In the genomic region with DNA sequence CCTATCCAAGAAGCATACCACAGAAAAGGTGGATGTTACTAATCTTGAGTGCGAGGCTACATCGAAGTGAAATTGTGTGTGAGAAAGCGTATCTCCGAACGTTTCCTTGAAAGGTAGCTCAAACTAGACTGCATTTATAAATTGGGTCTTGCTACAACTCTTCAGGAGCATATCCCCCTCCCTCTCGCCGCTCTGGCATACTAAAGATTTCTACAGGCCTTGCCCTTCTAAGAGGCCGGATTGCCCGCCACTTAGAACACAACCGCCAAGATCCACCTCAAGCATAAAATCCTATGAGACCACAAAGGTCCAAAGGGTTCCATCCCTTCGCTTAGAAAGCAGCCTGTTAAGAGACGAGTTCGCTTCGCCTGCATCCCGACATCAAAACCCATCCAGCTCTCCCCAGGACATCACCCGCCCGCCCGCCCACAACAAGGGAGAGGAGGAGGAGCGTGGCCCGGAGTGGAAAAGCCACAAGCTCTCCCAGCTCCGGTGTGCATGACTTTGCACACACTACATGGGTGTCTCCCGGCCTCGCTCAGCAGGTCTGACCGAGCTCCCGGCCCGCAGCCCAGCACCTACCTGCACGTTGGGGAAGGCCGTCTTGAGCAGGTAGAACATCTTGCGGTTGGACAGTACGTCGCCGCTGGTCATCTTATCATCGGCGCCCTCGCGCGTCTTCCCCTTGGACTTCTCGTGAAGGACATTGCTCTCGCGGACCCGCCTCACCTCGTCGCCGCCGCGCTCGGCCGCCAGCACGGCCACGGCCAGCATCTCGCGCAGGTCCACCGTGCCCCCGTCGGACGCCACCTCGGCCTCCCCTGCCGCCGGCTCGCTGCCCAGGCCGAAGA, we compare ENCODE assay signal across 8 mouse cellular contexts. TPM values are rescaled to one million over a fixed set of nuclear protein-coding genes. Genes with fewer than 3 reads are reported as not detected.
DNase-seq lines count a peak whose midpoint lies in the region; ATAC-seq and TF ChIP-seq lines count a peak whose summit lies in the region.

No protein-coding gene starts in this region.

- H3K27me3 ChIP-seq in kidney, adult 2 months (replicated peaks; ENCODE audit: control insufficient read depth, insufficient read depth, low read length) = no peaks in the 10 kb centered on the region
- no peaks in the 10 kb centered on the region for H3K27me3 ChIP-seq in limb, embryonic 15.5 days
- H3K27me3 ChIP-seq in stomach, embryonic 15.5 days (replicated peaks) = no peaks in the 10 kb centered on the region

- DNase-seq in urinary bladder, postnatal 14 days (ENCODE audit: low spot score) = peak; percentile 61
- no peak for DNase-seq in urinary bladder, postnatal 10 days (ENCODE audit: low spot score)
- peak; percentile 45 for DNase-seq in gastrocnemius, postnatal 10 days
- DNase-seq in kidney, adult 2 months = peak; percentile 60

- peak overlapping the region; percentile 59 for H3K4me2 ChIP-seq in limb, embryonic 15.5 days
- H3K4me2 ChIP-seq in stomach, embryonic 15.5 days = peak overlapping the region; percentile 60

- TF ChIP-seq POLR2A in cortical plate, adult 2 months (IDR thresholded peaks at IDR 0.05; ENCODE audit: extremely low read depth, insufficient read depth, low read length) = no peak; the same call in 1 of the 2 replicates
- no peak for TF ChIP-seq POLR2A in kidney, adult 2 months (IDR thresholded peaks at IDR 0.05; ENCODE audit: low read depth, low read length)

- H3K9me3 ChIP-seq in limb, embryonic 15.5 days = no peaks in the 10 kb centered on the region
- H3K9me3 ChIP-seq in stomach, embryonic 15.5 days = no peaks in the 10 kb centered on the region

- peak overlapping the region; percentile 90 for H3K9ac ChIP-seq in limb, embryonic 15.5 days
- H3K9ac ChIP-seq in stomach, embryonic 15.5 days = peak overlapping the region; percentile 84

- no peaks in the 10 kb centered on the region for H3K36me3 ChIP-seq in kidney, adult 2 months (ENCODE audit: control insufficient read depth, insufficient read depth, low read length)
- H3K36me3 ChIP-seq in limb, embryonic 15.5 days = 0 out of 2 replicates have a peak, but pooled peaks cover 6% of the 10 kb centered on the region
- H3K36me3 ChIP-seq in stomach, embryonic 15.5 days = peaks cover 4% of the 10 kb centered on the region; the same call in 1 of the 2 replicates

- WGBS in kidney, adult 2 months = 3% methylated on average over 61 of the region's 61 CpGs
- 1% methylated on average over 61 of the region's 61 CpGs for WGBS in limb, embryonic 15.5 days
- whole genome bisulfite sequencing in stomach, embryonic 15.5 days = under 1% methylated on average over 60 of the region's 61 CpGs

- H3K4me1 ChIP-seq in cortical plate, adult 2 months (ENCODE audit: control insufficient read depth, insufficient read depth, low read length) = no peaks in the 10 kb centered on the region
- peaks cover 9% of the 10 kb centered on the region; the same call in 1 of the 2 replicates for H3K4me1 ChIP-seq in kidney, adult 2 months (ENCODE audit: control insufficient read depth, insufficient read depth, low read length)
- peaks cover 8% of the 10 kb centered on the region; the same call in 1 of the 2 replicates for H3K4me1 ChIP-seq in limb, embryonic 15.5 days
- H3K4me1 ChIP-seq in stomach, embryonic 15.5 days = no peaks in the 10 kb centered on the region

- ATAC-seq in limb, embryonic 15.5 days (ENCODE audit: insufficient number of reproducible peaks, low FRiP score, low TSS enrichment, low read depth) = peak; percentile 57
- ATAC-seq in monocyte, adult 5-6 weeks (replicated peaks; ENCODE audit: insufficient number of reproducible peaks, low FRiP score, low TSS enrichment, poor library complexity, severe bottlenecking) = peak; percentile 15; the same call in 1 of the 2 replicates
- peak; percentile 83 for ATAC-seq in stomach, embryonic 15.5 days (ENCODE audit: insufficient read depth, low FRiP score, low read depth)

- peak overlapping the region; percentile 92 for H3K4me3 ChIP-seq in cortical plate, adult 2 months (ENCODE audit: insufficient read depth, low read length)
- peak overlapping the region; percentile 85 for H3K4me3 ChIP-seq in kidney, adult 2 months (ENCODE audit: insufficient read depth, low read depth, low read length)
- peak overlapping the region; percentile 98 for H3K4me3 ChIP-seq in limb, embryonic 15.5 days
- peak overlapping the region; percentile 84 for H3K4me3 ChIP-seq in stomach, embryonic 15.5 days (replicated peaks)

- H3K27ac ChIP-seq in cortical plate, adult 2 months (ENCODE audit: insufficient read depth, low read length) = peak overlapping the region; percentile 49
- peak overlapping the region; percentile 36 for H3K27ac ChIP-seq in kidney, adult 2 months (ENCODE audit: insufficient read depth, low read depth, low read length)
- H3K27ac ChIP-seq in limb, embryonic 15.5 days = peak overlapping the region; percentile 87
- peak overlapping the region; percentile 87 for H3K27ac ChIP-seq in stomach, embryonic 15.5 days

- TF ChIP-seq CTCF in cortical plate, adult 2 months (IDR thresholded peaks at IDR 0.05; ENCODE audit: extremely low read depth, insufficient read depth, low read length) = no peak
- TF ChIP-seq CTCF in kidney, adult 2 months (conservative IDR thresholded peaks at IDR 0.05; ENCODE audit: insufficient read depth, insufficient read length, low read depth, low read length) = no peak

RNA-seq across cellular contexts. Expression of a gene that starts 0.8 kb away (rescaled TPM):
- polyA plus RNA-seq in cortical plate, adult 2 months (2012; rRNA removed) = 34.8 and 35.1 TPM in 2 replicates
- 10 to 100 TPM; 28.7 to 31.7 TPM for total RNA-seq in gastrocnemius, postnatal 10 days (2021)
- polyA plus RNA-seq in kidney, adult 2 months (2012; rRNA removed) = 9.5 and 12.6 TPM in 2 replicates
- polyA plus RNA-seq in limb, embryonic 15.5 days (2015; fragmentation: Nextera tagmentation; extraction: Ambion mirVana) = 32.7 and 35.8 TPM in 2 replicates
- total RNA-seq in monocyte, adult 5-6 weeks (2017) = 25.8 to 33.0 TPM (median 29.0 TPM) in 3 replicates
- polyA plus RNA-seq in stomach, embryonic 15.5 days (2015; fragmentation: Nextera tagmentation; extraction: Ambion mirVana) = 38.5 and 41.6 TPM in 2 replicates

Comparison
In these comparisons a context has a peak if more than half of its experiments do, and no peak if none do; other contexts are left out.
1. H3K27ac ChIP-seq: peak in every context shown above with its lines; median percentile 87 in limb, embryonic 15.5 days; 87 in stomach, embryonic 15.5 days; 49 in cortical plate, adult 2 months; 36 in kidney, adult 2 months.
2. ATAC-seq: peak in every context shown above with its lines; median percentile 83 in stomach, embryonic 15.5 days; 57 in limb, embryonic 15.5 days; 15 in monocyte, adult 5-6 weeks.